In the genomic region with DNA sequence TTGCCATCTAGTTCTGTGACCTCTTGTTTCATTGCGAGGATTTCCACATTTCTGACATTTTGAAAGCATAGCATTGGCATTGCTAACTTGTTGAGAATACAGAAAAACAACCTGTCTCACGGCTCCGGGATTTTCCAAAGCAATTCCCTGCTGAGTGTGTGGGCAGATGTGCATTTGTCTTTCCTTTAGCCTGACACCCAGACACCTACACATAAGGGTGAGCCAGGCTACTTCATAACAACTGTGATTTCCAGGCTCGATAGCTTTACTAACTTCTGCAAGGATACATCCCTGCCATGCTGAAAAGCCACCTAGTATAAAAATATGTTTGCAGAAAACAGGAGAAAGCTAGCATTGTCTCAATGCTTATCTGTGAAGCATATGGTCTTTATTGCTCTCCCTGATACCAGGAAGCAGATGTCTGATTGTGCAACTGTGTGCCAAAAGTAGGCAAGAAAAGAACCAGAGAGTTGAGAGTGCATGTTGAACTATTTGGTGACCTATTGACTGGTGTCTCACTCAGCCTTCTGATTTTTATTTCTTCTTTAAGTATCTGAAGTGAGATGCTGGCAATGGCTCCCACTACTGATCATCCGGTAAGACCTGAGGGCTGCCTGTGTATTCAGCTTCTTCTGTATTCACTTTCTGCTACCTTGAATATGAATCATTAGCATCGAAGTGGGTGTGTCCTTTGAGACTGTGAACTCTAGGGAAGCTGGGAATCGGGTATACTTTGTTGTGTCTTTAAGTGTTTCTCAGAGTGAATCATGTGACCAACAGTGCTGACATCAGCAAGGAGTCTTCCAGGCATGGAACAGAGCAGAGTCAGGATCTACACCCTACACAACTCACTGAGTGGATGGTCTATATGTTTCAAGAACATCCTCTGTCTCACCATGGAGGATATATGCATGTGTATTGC, we compare ENCODE assay signal across 41 mouse cellular contexts. TPM values are rescaled to one million over a fixed set of nuclear protein-coding genes. Genes with fewer than 3 reads are reported as not detected.
DNase-seq lines count a peak whose midpoint lies in the region; ATAC-seq lines count a peak whose summit lies in the region.
"Had no signal": no experiment of that assay in that cellular context is flagged by ENCODE, and none has a peak within 500 bp of the region (broad histone marks: within the 10 kb centered on the region; RNA-seq: fewer than 3 reads in every experiment).

No protein-coding gene starts in this region.

- no peak overlapping the region for H3K4me3 ChIP-seq in intestine, embryonic 15.5 days (replicated peaks)
- H3K4me3 ChIP-seq: erythroblast, embryonic 14.5 days; gastrocnemius, adult 2 months; hindbrain, embryonic 10.5 days; hindbrain, embryonic 15.5 days; midbrain, embryonic 15.5 days; neural tube, embryonic 15.5 days had no signal

- no peak for DNase-seq in frontal cortex, postnatal 14 days (ENCODE audit: low spot score in 2 of 2)
- peak; percentile 46 for DNase-seq in right cerebral cortex, adult 18-20 months
- no peak for DNase-seq in right cerebral cortex, postnatal 25 days
- no peak for DNase-seq in layer of hippocampus, adult 18-20 months (ENCODE audit: low spot score in 2 of 2)
- DNase-seq in ovary, postnatal 10 days (ENCODE audit: low spot score), result no peak
- DNase-seq: adrenal gland, adult 8-10 months; cerebellum, adult 9-11 months; gastrocnemius, adult 2 months; gastrocnemius, postnatal 36 days; heart, postnatal 14 days; kidney, adult 9 months; kidney, postnatal 10 days; layer of hippocampus, adult 9-11 months; liver; lung, adult 2 months; lung, postnatal 10 days had no signal

- no peaks in the 10 kb centered on the region for H3K36me3 ChIP-seq in intestine, embryonic 15.5 days
- H3K36me3 ChIP-seq: G1E; hindbrain, embryonic 10.5 days; hindbrain, embryonic 15.5 days; midbrain, embryonic 15.5 days; neural tube, embryonic 15.5 days had no signal

- peak; percentile 91 for ATAC-seq in frontal cortex, adult (ENCODE audit: low TSS enrichment)
- ATAC-seq in intestine, embryonic 15.5 days, result peak; percentile 91
- ATAC-seq: forebrain, embryonic 16.5 days; inflammation-experienced regulatory T-cells, adult 6 months; midbrain, embryonic 15.5 days had no signal

- H3K4me2 ChIP-seq in intestine, embryonic 15.5 days (replicated peaks), result no peak overlapping the region
- H3K4me2 ChIP-seq: hindbrain, embryonic 15.5 days; midbrain, embryonic 15.5 days; neural tube, embryonic 15.5 days had no signal

- no peaks in the 10 kb centered on the region for H3K27me3 ChIP-seq in intestine, embryonic 15.5 days (replicated peaks)
- H3K27me3 ChIP-seq: hindbrain, embryonic 15.5 days; midbrain, embryonic 15.5 days; neural tube, embryonic 15.5 days had no signal

- 72% methylated on average over 7 of the region's 7 CpGs for WGBS in intestine, embryonic 15.5 days

- H3K27ac ChIP-seq in intestine, embryonic 15.5 days, result no peak overlapping the region
- H3K27ac ChIP-seq: gastrocnemius, adult 2 months; hindbrain, embryonic 10.5 days; hindbrain, embryonic 15.5 days; liver, embryonic 14.5 days; macrophage; midbrain, embryonic 15.5 days; neural tube, embryonic 15.5 days had no signal

- no peaks in the 10 kb centered on the region for H3K4me1 ChIP-seq in intestine, embryonic 15.5 days (replicated peaks)
- H3K4me1 ChIP-seq: hindbrain, embryonic 10.5 days; hindbrain, embryonic 15.5 days; midbrain, embryonic 15.5 days; neural tube, embryonic 15.5 days had no signal

- H3K9me3 ChIP-seq in intestine, embryonic 15.5 days, result no peaks in the 10 kb centered on the region
- H3K9me3 ChIP-seq: G1E; hindbrain, embryonic 10.5 days; hindbrain, embryonic 15.5 days; midbrain, embryonic 15.5 days; neural tube, embryonic 15.5 days had no signal

- no peak overlapping the region for H3K9ac ChIP-seq in intestine, embryonic 15.5 days
- H3K9ac ChIP-seq: hindbrain, embryonic 15.5 days; liver, embryonic 14.5 days; midbrain, embryonic 15.5 days; neural tube, embryonic 15.5 days had no signal

RNA-seq across cellular contexts. Expression of a gene that starts 15.7 kb away (rescaled TPM):
- not detected in 2 replicates for polyA plus RNA-seq in intestine, embryonic 15.5 days (2015; fragmentation: Nextera tagmentation; extraction: Ambion mirVana)
- not detected for total RNA-seq in layer of hippocampus, adult 18-20 months (2021)
- total RNA-seq: adrenal gland, adult 8-10 months; adrenal gland, postnatal 4 days; G1E; gastrocnemius, adult 2 months; gastrocnemius, postnatal 36 days; heart, adult 8-10 months; heart, postnatal 14 days; left cerebral cortex, adult 18-20 months had no signal
- polyA plus RNA-seq: cortical plate, adult 2 months; embryonic facial prominence, embryonic 14.5 days; erythroblast, embryonic 14.5 days; forebrain, embryonic 11.5 days; forebrain, embryonic 16.5 days; G1E; heart, embryonic 14.5 days; hindbrain, embryonic 10.5 days; hindbrain, embryonic 15.5 days; inflammation-experienced regulatory T-cells, adult 6 months; large intestine, adult 2 months; limb, embryonic 11.5 days; liver, embryonic 14.5 days; lung, adult 2 months; macrophage; midbrain, embryonic 15.5 days; neural tube, embryonic 15.5 days; small intestine, adult 2 months; stomach, embryonic 14.5 days; testis, adult 2 months; urinary bladder, adult 2 months had no signal

RNA-seq across cellular contexts. Expression of a gene that starts 20.5 kb away (rescaled TPM):
- polyA plus RNA-seq in intestine, embryonic 15.5 days (2015; fragmentation: Nextera tagmentation; extraction: Ambion mirVana), result not detected in 2 replicates
- not detected for total RNA-seq in layer of hippocampus, adult 18-20 months (2021)
- total RNA-seq: adrenal gland, adult 8-10 months; adrenal gland, postnatal 4 days; G1E; gastrocnemius, adult 2 months; gastrocnemius, postnatal 36 days; heart, adult 8-10 months; heart, postnatal 14 days; left cerebral cortex, adult 18-20 months had no signal
- polyA plus RNA-seq: cortical plate, adult 2 months; embryonic facial prominence, embryonic 14.5 days; erythroblast, embryonic 14.5 days; forebrain, embryonic 11.5 days; forebrain, embryonic 16.5 days; G1E; heart, embryonic 14.5 days; hindbrain, embryonic 10.5 days; hindbrain, embryonic 15.5 days; inflammation-experienced regulatory T-cells, adult 6 months; large intestine, adult 2 months; limb, embryonic 11.5 days; liver, embryonic 14.5 days; lung, adult 2 months; macrophage; midbrain, embryonic 15.5 days; neural tube, embryonic 15.5 days; small intestine, adult 2 months; stomach, embryonic 14.5 days; urinary bladder, adult 2 months had no signal
